Mouse (Mus musculus) bone marrow macrophage, adult 2 months (primary cell): ENCODE results near the gene Wdr53.
A peak's percentile ranks its signal among the peaks of the same experiment; 100 is the strongest.

Experiments
- CTCF ChIP-seq: IDR thresholded peaks from 2 replicates; pipeline ENCODE4 v1.5.1; 2012; ENCODE audit warnings: low read depth, mild to moderate bottlenecking, low read length, moderate library complexity
- POLR2A ChIP-seq: IDR thresholded peaks from 2 replicates; pipeline ENCODE4 v1.6.1; 2012; ENCODE audit warnings: mild to moderate bottlenecking, low read depth, low read length, borderline replicate concordance

DNA sequence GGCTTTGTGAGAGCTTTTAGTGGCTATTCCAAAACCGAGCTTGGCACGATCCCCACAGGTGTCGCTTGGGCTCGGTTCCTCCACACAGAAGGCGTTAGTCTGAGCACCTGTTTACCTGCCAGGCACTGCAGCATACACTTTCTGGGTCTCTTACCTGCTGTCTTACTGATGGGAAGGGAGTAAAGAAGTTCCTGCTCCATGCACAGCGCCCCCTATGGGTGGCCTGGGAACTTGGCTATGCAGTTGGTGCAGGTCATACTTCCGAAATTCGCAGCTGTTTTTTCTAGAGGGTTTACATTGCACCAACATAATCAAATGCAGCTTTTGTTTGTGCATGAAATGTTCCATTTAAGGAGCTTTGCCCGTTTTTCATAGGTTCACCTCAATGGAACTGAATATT lies 26.3 kb downstream of the Wdr53 start:
- TF ChIP-seq POLR2A, result no peak
- peak; percentile 67; the same call in 1 of the 2 replicates for TF ChIP-seq CTCF
